Mouse (Mus musculus): ENCODE measurements around the gene Gm3752.
"Not testable (repeated sequence)": the region's sequence is repeated elsewhere in the genome, so short reads cannot be mapped to it uniquely, and the experiment has no call there.

DNA sequence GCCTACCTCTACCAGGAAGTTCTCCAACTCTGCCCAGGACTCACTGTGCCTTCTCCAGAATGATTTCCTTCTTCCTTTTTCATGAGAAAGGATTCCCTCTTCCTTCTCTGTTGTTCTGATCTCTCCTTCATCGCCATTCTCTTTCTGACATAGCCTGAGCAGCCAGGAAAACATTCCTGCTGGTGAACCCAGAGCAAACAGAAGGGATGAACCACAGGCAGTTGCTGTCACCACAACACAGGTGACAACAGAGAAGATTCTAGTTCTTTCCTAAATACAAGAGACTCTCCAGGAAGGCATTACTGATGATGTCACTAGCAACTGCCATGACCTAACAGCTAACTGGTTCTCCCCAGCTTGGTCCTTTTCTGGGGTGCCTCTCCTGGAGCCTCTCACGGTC is 32.7 kb downstream of the Gm3752 start, which contains the start of gene Gm3755:
- TF ChIP-seq CTCF, POLR2A (IDR thresholded peaks at IDR 0.05; ENCODE audit: extremely low read depth, insufficient read depth, low read length): not testable (repeated sequence)
